Mouse (Mus musculus): ENCODE results near the gene Caln1.

Caln1 gene

GRCm38 (mm10) chr5:130369237-130369636 is at the start of gene Caln1:
Caln1 (plus strand) TSS chr5:130369455.
- DNase-seq: no peak

- no peak for DNase-seq
Observed at GRCm38 (mm10) chr5:130319783-130320182, 49.5 kb upstream of the Caln1 start.

GRCm38 (mm10) chr5:130320485-130320884 is 48.8 kb upstream of the Caln1 start:
- DNase-seq: no peak

GRCm38 (mm10) chr5:130325486-130325885 is 43.8 kb upstream of the Caln1 start:
- DNase-seq: no peak

- no peak for DNase-seq
Observed at GRCm38 (mm10) chr5:130327615-130328263, 41.5 kb upstream of the Caln1 start.

- no peak for DNase-seq
Observed at GRCm38 (mm10) chr5:130328366-130328765, 40.9 kb upstream of the Caln1 start.

GRCm38 (mm10) chr5:130329889-130330288 is 39.4 kb upstream of the Caln1 start:
- no peak for DNase-seq

GRCm38 (mm10) chr5:130330801-130331200 is 38.5 kb upstream of the Caln1 start:
- DNase-seq: no peak

- DNase-seq: no peak
Observed at GRCm38 (mm10) chr5:130331206-130331605, 38.0 kb upstream of the Caln1 start.

GRCm38 (mm10) chr5:130333566-130333965 is 35.7 kb upstream of the Caln1 start:
- no peak for DNase-seq

- DNase-seq: no peak
Observed at GRCm38 (mm10) chr5:130333971-130334370, 35.3 kb upstream of the Caln1 start.

- DNase-seq: no peak
Observed at GRCm38 (mm10) chr5:130335462-130335861, 33.8 kb upstream of the Caln1 start.

GRCm38 (mm10) chr5:130340656-130341055 is 28.6 kb upstream of the Caln1 start:
- no peak for DNase-seq

GRCm38 (mm10) chr5:130344999-130345398 is 24.3 kb upstream of the Caln1 start:
- DNase-seq: no peak

GRCm38 (mm10) chr5:130345871-130346270 is 23.4 kb upstream of the Caln1 start:
- DNase-seq: no peak

GRCm38 (mm10) chr5:130355223-130355622 is 14.0 kb upstream of the Caln1 start:
- DNase-seq: no peak

GRCm38 (mm10) chr5:130363111-130363510 is 6.1 kb upstream of the Caln1 start:
- DNase-seq: no peak

- DNase-seq: no peak
Observed at GRCm38 (mm10) chr5:130363773-130364172, 5.5 kb upstream of the Caln1 start.

- no peak for DNase-seq
Observed at GRCm38 (mm10) chr5:130368236-130368635, 1.0 kb upstream of the Caln1 start.

GRCm38 (mm10) chr5:130375411-130375810 is 6.2 kb downstream of the Caln1 start:
- DNase-seq: no peak

GRCm38 (mm10) chr5:130384222-130384912 is 15.1 kb downstream of the Caln1 start, which contains the start of gene A330070K13Rik:
A330070K13Rik (minus strand) TSS chr5:130384631.
- no peak for DNase-seq

GRCm38 (mm10) chr5:130386418-130386817 is 17.2 kb downstream of the Caln1 start:
- no peak for DNase-seq

GRCm38 (mm10) chr5:130393618-130394355 is 24.5 kb downstream of the Caln1 start:
- DNase-seq: no peak

GRCm38 (mm10) chr5:130394386-130394785 is 25.1 kb downstream of the Caln1 start:
- DNase-seq: no peak

Measured in thymus, postnatal 14 days (tissue).